Mouse (Mus musculus): ENCODE data around the gene Aanat. TPM values are rescaled to one million over a fixed set of nuclear protein-coding genes. Genes with fewer than 3 reads are reported as not detected.

Gene Aanat
- polyA plus RNA-seq, 1 experiment = 0.23 TPM

DNA sequence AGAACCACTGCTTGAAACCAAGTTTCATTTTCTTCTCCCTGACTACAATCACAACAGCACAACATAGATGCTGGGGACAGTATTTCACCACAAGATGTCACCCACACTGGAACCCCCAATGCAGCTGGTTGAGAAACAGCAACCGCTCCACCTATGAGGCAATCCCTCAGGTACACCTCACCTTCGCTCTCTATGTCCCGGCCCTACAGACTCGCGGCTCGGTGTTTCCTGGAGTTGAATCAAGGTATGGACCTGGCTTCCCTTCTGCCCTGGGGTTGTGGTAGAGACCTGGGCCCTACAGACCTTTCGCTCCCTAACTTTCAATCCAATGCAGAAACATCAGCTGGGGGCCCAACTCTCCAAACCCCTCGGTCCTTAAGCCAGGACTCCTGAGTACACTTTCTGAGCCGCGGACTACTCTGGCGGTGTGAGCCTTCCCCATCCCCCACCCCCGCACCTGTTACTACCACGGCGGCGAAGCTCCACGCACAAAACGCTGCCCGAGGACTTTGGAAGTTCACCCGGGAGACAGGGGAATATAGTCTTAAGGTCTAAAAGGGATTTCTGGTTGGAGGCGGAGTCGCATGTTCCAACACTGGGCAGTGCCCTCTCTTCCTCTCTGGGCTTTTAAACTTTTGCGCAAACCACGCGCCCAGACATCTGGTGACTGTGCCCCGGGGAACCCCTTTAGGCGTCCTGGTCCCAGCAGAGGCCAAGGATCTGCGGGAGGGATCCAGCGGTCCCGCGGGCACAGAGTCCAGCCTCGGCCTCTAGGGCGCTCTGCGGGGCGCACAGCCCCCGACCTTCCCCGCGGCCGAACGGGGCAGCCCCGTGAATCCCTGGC lies 37.3 kb downstream of the Aanat start:
- no peaks in the 10 kb centered on the region for H3K27me3 ChIP-seq (ENCODE audit: control insufficient read depth, insufficient read depth, low read length)
- H3K27ac ChIP-seq (ENCODE audit: control insufficient read depth, insufficient read depth, low read depth, low read length) = no peak overlapping the region
- H3K4me1 ChIP-seq (ENCODE audit: control insufficient read depth, insufficient read depth, low read length) = peaks cover 15% of the 10 kb centered on the region
- peak overlapping the region; percentile 50 for H3K4me3 ChIP-seq (ENCODE audit: control insufficient read depth, low read depth, low read length)
- H3K36me3 ChIP-seq (ENCODE audit: control insufficient read depth, insufficient read depth, low read length) = no peaks in the 10 kb centered on the region
- TF ChIP-seq CTCF (IDR thresholded peaks at IDR 0.05; ENCODE audit: control insufficient read depth, insufficient read depth, insufficient replicate concordance, low read depth, low read length) = no peak
- no peak for TF ChIP-seq POLR2A (IDR thresholded peaks at IDR 0.05; ENCODE audit: control insufficient read depth, low read depth, low read length)

DNA sequence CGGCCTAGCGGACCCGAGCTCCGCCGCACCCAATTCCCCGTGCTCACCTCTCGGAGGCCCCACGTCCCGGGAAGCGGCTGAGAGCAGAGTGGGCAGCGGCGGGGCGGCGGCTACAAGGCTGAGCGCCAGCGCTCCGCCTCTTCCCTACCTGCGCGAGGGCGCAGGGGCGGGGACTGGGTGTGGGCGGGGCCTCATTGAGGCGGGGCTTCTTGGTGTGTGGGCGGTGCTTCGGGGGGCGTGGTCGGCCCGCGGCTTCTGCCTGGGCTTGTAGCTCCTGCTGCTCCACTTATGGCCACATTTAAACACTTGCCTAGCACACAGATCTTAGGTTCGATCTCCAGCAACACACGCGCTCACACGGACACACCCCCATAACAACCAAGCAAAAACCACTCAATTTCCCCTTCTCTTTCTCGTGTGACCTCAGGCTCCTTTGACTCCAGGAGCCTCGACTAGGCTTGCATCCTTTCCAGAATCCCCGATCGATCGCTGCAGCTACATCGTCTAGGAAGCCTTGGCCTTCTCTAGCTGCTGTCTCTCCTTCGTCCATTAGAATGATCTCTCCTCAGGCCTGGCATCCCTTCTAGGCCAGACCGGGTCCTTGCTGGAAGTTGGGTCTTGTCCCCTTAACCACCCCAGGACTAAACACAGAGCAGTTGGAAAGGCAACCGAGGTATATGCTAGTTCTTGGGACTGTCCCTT lies 38.0 kb downstream of the Aanat start:
- 0 out of 2 replicates have a peak overlapping the region, but pooled peaks have one; percentile 2 for H3K27ac ChIP-seq (ENCODE audit: control insufficient read depth, insufficient read depth, low read depth, low read length)
- H3K36me3 ChIP-seq (ENCODE audit: control insufficient read depth, insufficient read depth, low read length) = no peaks in the 10 kb centered on the region
- TF ChIP-seq CTCF (IDR thresholded peaks at IDR 0.05; ENCODE audit: control insufficient read depth, insufficient read depth, insufficient replicate concordance, low read depth, low read length) (no peak), POLR2A (IDR thresholded peaks at IDR 0.05; ENCODE audit: control insufficient read depth, low read depth, low read length) (no peak)
- no peaks in the 10 kb centered on the region for H3K27me3 ChIP-seq (ENCODE audit: control insufficient read depth, insufficient read depth, low read length)
- H3K4me3 ChIP-seq (ENCODE audit: control insufficient read depth, low read depth, low read length) = peak overlapping the region; percentile 50
- peaks cover 18% of the 10 kb centered on the region for H3K4me1 ChIP-seq (ENCODE audit: control insufficient read depth, insufficient read depth, low read length)

DNA sequence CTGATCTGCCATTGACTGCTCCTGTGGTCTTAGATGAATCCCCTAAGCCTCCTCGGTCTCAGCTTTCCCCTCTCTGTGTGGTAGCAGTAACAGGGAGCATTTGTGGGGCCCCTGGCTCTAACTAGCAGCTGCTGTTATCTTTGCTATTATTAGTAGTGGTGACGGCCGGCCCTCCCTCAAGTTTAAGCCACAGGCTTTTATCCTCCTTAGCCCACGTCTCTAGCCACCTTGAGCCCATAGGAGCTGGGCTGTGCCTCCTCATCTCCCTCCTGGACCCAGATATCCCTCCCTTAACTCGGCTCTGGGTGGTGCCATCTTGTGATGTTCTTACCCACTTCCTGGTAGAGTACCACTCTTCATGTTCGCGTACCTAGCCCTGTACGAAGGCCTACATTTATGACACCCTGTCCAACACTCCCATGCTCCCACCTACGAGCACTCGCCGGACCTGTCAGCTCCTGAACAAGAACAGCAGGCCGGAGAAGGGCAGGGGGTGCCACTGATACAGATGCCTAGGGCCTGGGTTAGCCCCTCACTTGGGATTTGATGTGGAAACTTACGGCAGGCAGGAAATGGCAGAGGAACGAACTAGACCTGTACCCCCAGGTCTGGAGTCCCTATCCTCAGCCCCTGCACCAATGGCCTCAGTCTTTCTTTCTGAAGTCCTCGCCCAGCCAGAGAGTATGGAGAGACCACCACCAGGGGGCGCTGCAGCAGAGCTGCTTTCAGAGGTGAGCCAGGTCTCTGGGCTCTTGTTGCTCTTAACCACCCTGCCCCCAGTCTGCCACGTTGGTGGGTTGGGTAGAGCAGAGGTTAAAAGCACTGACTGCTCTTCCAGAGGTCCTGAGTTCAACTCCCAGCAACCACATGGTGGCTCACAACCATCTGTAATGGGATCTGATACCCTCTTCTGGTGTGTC lies 39.1 kb downstream of the Aanat start:
- no peaks in the 10 kb centered on the region for H3K27me3 ChIP-seq (ENCODE audit: control insufficient read depth, insufficient read depth, low read length)
- TF ChIP-seq POLR2A (IDR thresholded peaks at IDR 0.05; ENCODE audit: control insufficient read depth, low read depth, low read length) = no peak
- peak; percentile 87 for TF ChIP-seq CTCF (IDR thresholded peaks at IDR 0.05; ENCODE audit: control insufficient read depth, insufficient read depth, insufficient replicate concordance, low read depth, low read length)
- no peak overlapping the region for H3K27ac ChIP-seq (ENCODE audit: control insufficient read depth, insufficient read depth, low read depth, low read length)
- peaks cover 18% of the 10 kb centered on the region for H3K4me1 ChIP-seq (ENCODE audit: control insufficient read depth, insufficient read depth, low read length)
- H3K36me3 ChIP-seq (ENCODE audit: control insufficient read depth, insufficient read depth, low read length) = no peaks in the 10 kb centered on the region
- no peak overlapping the region for H3K4me3 ChIP-seq (ENCODE audit: control insufficient read depth, low read depth, low read length)

DNA sequence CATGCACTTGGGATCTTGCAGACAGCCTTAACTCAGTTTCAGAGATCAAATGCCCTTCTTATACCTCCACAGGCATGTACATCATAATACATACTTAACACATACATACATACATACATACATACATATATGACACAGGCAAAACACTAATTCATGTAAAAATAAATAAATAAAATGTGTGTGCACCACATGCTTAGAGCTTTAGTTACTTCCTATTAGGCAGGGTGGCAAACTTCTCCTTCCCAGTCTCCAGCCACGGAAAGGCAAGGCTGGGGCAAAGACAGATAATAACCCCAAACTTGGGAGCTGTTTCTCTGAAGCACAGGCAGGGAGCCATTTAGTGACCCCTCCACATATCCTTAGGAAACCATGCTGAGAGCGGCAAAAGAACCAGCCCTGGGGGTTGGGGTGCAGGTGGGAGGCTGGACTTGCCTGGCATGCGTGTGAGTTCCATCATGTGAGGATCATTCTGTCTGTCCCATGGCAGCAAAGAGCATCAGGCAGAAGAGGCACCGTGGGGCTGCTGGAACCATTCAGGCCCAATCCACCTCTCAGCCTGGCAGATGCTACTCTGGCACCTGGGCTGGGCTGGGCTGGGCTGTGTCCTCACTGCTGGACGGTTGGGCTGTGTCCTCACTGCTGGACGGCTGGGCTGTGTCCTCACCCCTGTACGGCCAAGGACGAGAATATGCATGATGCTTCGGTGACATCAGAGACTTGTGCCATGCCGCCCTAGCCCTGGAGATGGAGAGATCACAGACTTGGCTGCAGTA lies 40.3 kb downstream of the Aanat start, which contains the start of gene Rhbdf2:
TSS of gene Rhbdf2 (minus strand) at position 721 of the 773 bp plus-strand sequence.
- 0 out of 2 replicates have a peak, but pooled peaks have one; percentile 2 for TF ChIP-seq CTCF (IDR thresholded peaks at IDR 0.05; ENCODE audit: control insufficient read depth, insufficient read depth, insufficient replicate concordance, low read depth, low read length)
- no peak; the same call in 1 of the 2 replicates for TF ChIP-seq POLR2A (IDR thresholded peaks at IDR 0.05; ENCODE audit: control insufficient read depth, low read depth, low read length)

DNA sequence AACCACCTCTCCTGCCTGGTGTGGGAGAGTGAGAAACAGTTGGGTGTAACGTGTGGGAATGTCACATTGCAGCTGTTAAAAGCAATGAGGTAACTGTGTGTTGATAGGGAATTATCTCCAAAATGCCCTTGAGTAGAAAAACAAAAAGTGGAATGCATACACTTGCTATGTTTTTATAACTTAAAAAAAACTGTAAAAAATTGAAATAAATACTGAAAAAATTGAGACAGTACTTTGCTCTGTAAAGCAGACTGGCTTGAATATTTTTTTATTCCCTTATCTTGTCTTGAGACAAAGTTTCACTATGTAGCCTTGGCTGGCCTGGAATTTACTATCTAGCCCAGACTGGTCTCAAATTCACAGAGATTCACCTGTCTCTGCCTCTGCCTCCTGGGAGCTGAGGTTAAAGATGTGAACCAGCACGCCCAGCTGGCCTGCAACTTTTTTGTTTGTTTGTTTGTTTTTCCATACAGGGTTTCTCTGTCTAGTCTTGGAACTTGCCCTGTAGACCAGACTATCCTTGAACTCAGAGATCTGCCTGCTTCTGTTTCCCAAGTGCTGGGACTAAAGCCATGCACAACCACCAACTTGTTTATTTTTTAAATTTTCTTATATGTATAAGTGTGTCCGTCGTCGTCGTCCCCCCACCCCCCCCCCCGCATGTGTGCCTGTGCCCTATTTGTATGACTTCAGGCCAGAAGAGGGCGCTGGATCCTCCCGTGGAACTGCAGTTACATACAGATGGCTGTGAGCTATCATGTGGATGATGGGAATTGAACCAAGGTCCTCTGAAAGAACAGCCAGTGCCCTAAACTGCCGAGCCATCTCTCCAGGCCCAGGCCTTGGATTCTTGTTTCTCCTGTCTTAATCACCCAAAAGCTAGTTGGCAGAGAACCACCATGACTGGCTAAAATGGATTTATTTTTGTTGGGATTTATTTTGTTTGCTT lies 41.1 kb downstream of the Aanat start:
- Histone ChIP-seq H3K27me3 (ENCODE audit: control insufficient read depth, insufficient read depth, low read length) (no peaks in the 10 kb centered on the region), H3K27ac (ENCODE audit: control insufficient read depth, insufficient read depth, low read depth, low read length) (no peak overlapping the region; the same call in 1 of the 2 replicates), H3K4me1 (ENCODE audit: control insufficient read depth, insufficient read depth, low read length) (peaks cover 18% of the 10 kb centered on the region), H3K36me3 (ENCODE audit: control insufficient read depth, insufficient read depth, low read length) (no peaks in the 10 kb centered on the region), H3K4me3 (ENCODE audit: control insufficient read depth, low read depth, low read length) (no peak overlapping the region)
- TF ChIP-seq POLR2A (IDR thresholded peaks at IDR 0.05; ENCODE audit: control insufficient read depth, low read depth, low read length) (no peak), CTCF (IDR thresholded peaks at IDR 0.05; ENCODE audit: control insufficient read depth, insufficient read depth, insufficient replicate concordance, low read depth, low read length) (no peak)

More for the DNA sequence above, 40.3 kb downstream of the Aanat start, which contains the start of gene Rhbdf2:
- Histone ChIP-seq H3K4me1 (ENCODE audit: control insufficient read depth, insufficient read depth, low read length) (peaks cover 18% of the 10 kb centered on the region), H3K36me3 (ENCODE audit: control insufficient read depth, insufficient read depth, low read length) (no peaks in the 10 kb centered on the region), H3K4me3 (ENCODE audit: control insufficient read depth, low read depth, low read length) (no peak within 1 kb of the TSS), H3K27me3 (ENCODE audit: control insufficient read depth, insufficient read depth, low read length) (no peaks in the 10 kb centered on the region), H3K27ac (ENCODE audit: control insufficient read depth, insufficient read depth, low read depth, low read length) (peak within 1 kb of the TSS; percentile 23; the same call in 1 of the 2 replicates)

Data from testis, adult 2 months (tissue).